Mouse (Mus musculus) spleen, postnatal 14 days (tissue): ENCODE results near the gene Ctla4.

Experiments used
- DNase-seq, 2 experiments: peaks; one replicate each; pipeline ENCODE4 v3.0.0; 2021 to 2022; ENCODE audit warnings: low spot score in 2 of 2

Gene Ctla4

DNA sequence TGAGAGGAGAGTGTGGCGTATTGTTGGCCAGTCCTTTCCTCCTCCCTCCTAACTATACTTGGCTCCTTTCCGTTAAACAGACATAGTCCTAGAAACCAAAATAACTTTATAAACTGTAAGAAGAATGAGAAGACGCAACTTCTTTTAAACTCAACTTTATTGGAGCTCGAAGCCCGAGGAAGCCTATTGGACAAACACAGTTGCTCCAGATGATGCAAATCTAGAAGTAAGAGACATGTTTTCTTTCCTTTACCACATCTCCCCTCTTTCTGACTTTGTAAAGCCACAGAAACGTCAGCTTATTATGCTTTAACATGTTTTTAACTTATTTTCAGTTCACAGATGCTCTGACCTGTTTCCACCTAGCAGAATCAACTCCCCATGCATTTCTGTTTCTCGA lies at the start of gene Ctla4:
Ctla4 (plus strand) TSS at position 20 of the 400 bp plus-strand sequence.
- no peak for DNase-seq

DNA sequence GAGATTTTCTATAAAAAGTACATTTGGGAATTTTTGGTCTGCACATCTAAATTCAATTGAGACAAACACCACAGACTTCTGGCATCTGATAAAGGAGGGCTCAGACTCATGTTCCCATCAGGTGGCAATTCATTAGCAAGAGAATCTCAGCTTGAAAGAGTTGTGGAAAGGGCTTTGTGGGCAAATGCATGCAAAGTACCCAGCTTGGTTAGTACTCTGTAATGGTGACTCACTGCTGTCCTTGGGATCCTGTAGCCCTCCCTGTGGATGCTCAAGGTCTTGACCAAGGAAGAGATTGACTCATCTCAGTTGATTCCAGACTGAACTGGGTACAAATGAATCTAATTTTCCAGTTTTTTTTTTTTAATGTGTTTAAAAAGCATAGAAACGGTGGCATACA lies 47.6 kb upstream of the Ctla4 start:
- no peak for DNase-seq

DNA sequence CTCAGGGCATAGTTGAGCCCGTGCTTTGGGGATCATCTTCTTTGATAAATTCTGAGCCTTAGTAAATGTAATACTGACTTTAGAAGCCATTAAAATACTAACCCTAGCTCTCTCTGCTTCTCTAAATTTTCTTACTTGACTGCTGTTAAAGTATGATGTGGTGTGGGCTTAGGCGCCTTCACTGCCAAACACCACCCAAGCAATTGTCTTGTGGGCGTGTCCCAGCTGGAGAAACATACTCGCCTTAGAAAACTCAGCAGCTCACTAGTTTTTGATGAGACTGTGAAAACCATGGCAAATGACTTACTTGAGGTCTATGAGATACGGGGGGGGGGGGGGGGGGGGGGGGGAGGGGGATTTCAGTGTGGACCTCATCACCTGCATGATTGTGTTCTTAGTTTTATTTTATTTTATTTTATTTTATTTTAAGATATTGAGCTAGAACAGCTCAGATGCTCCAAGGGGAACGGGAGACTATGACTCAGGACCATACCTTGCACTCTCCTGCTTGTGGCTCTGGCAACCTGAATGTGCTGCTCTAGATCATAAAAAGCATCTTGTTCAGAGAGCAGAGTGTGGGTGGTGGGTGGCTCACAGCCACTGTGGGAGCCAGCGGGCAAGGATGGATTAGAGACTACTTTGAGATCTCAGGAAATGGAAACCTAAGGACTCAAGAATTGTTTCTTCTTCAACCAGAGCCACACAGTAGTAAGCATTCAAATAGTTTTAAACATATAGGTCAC lies 41.3 kb upstream of the Ctla4 start:
- DNase-seq = no peak

DNA sequence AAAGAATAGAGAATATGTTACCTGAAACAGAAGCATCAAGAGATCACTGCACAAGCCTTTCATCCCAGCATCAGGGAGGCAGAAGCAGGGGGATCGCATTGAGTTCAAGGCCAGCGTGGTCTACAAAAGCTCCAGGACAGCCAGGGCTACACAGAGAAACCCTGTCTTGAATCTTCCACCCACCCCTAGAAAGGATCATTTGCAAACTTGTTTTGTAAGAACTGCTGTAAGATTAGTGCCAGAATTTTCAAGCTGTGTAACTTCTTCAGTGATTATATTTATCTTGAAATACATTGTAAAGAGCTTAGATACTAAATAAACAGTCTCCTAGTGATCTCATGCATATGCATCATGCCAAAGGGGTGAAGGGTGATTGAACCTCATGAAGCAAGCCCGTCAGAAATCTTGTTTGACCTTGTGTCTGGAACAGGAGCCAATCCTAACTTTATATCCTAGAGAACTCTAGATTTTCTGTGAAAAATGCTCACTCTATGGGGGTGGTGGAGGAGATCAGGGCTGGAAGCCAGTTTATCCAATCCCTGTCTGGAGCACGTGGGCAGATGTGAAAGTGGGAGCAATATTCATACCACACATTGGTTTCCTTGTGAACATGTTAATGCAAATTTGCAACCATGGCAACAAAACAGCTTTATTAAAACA lies 40.1 kb upstream of the Ctla4 start:
- no peak for DNase-seq

DNA sequence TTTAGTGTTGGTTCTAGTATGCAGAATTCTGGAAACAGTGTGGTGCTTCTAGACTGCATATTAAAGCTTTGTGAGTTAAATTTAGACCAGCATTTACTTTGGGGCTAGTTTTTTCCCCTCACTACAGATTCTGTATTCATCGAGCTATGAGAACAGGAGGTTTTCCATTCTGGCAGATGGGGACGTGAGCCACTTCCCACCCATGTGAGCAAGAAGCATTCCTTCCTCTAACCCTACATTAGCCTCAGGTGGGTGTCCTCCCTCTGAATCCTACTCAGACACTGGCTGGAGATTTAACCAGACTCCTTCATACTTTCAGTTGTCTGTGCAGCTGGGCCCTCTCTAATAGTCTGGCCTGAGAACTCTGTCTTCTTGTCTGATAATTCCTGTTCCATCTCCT lies 37.7 kb upstream of the Ctla4 start:
- DNase-seq = no peak

DNA sequence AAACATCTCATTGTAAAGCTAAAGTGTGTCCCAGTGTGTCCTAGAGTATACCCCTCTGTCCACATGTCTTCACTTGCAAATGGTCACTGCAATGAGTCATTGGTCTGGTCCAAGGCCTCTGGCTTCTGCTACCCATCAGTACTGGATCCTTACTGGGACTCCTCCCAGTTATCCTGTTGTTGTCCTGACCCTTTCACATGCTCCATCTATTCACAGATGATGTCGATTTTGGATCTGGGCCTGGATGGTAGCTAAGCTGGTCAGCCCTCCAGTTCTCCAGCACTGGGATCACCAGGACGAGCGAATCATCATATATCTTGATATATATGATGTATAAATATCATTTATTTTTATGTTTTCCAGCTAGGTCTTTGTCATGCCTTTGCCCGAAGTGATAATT lies 37.0 kb upstream of the Ctla4 start:
- no peak for DNase-seq

DNA sequence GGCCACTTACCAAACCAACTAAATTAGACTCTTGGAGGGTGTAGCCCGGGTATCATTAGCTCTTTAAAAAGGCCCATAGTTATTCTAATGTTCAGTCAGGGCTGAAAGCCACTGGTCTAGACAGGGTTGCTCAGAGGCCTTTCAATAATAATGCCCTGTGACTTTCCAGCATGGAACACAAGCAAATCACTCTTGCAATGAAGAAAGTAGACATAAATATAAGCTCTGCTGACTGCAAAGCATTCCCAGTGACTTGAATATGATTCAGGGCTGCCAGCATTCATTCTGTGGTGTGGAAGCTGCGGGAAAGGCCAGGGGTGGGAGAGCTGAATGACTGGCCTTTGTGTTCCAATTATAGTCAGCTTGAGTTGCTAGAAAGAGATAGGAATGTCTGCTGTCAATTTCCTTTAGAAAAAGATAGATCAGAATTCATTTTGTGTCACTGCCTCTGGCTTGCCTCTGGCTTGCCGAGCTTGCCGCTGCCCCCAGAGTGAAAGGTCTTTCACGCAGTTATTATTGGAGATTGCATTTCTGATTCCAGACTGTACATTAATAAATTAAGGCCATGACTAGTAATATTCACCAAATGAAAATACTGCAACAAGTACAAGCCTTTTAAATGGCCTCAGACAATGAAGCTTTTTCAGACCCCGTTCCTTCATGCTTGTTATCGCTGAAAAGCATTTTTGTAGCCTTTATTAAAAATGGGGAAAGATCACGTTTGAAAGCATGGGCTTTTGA lies 35.6 kb upstream of the Ctla4 start:
- no peak for DNase-seq

DNA sequence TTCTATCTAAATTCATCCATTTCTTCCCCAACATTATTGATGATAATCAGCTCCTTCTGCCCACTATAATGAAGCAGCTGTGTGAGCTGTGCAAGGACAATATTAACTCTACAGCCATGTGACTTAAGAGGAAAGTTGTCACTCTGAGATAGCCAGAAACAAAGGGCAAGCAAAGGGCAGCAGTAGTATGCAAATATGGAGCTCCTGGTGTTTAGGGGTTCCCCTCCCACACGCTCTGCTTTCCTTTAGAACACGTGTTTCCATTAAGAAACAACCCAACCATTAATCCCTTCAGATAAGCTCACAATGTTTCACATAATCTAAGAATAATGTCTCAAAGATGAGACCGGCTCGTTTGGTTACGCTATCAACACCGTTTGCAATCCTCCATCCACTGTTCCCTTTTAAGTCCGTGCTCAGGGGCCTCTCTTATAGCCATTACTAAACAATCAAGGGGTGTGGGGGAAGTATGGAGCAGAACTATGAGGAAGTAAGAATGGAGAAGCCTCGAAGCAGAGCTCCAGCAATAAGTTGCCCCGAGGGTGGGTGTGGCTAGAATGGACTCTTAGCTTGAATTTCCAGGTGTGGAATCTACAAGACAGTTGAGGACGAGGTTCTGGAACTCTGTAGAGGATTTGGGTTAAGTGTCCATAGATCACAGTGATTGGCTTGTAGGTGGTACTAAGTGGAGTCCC lies 34.6 kb upstream of the Ctla4 start:
- no peak for DNase-seq

DNA sequence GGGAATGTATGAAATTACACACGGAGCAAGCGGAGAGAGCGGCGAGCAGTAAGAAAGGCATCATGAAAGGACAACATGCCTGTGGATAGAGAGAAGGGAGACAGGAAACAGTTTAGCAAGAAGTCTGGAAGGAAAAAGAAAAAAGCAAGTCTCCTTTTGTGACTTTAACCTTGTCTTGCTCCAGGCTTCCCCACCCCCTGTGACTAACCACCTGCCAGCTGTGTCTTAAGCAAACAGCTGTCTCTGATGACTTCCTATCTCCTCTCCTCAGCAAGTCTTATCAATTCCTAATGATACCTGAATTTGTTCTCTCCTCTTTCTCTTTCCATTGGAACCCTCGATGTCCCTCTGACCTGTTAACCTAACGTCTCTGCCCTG lies 34.0 kb upstream of the Ctla4 start:
- no peak for DNase-seq

DNA sequence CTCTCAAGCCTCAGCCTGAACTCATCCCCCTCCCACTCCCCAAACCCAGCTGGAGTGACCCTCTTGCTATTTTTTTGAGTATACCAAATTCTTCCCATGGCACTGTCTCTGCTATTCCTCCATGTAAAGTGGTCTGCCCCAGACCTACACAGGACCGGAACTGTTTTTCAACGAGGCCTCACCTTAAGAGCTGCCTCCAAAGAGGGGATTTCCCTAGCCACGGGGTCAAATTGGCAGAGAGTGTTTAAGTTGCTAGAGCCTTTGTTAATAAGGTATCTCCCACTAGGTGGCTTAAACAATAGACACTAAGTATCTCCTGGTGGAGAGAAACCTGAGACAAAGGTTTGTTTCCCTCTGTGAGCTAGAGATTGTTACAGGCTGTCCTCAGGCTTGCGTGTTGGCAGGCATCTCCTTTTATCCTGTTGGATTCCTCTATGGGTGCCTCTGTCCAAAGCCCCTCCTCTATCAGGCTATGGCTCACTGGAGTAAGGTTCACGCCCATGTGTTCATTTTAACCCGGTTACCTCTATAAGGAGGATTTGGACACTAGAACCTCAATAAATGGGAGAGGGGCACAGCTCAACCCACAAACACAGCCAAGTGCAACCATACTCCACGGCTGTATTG lies 33.4 kb upstream of the Ctla4 start:
- DNase-seq = no peak

DNA sequence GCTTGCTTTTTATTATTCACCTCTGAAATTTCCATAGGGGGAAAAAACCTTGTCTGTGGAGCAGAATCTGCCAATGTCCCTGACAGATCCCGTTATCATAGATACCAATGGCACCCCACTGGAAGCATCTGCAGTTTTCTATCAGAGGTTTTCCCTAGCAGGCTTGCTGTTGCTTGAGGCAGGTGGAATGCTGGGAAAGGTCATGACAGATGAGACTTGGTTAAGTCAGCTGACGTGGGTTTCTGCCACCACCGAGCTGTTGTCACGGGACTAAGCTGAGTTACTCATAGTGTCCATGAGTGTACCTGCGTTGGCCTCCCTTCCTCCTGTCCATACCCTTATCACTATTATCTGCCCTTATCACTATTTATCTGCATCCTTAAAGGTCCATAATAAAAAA lies 32.8 kb upstream of the Ctla4 start:
- DNase-seq = no peak

DNA sequence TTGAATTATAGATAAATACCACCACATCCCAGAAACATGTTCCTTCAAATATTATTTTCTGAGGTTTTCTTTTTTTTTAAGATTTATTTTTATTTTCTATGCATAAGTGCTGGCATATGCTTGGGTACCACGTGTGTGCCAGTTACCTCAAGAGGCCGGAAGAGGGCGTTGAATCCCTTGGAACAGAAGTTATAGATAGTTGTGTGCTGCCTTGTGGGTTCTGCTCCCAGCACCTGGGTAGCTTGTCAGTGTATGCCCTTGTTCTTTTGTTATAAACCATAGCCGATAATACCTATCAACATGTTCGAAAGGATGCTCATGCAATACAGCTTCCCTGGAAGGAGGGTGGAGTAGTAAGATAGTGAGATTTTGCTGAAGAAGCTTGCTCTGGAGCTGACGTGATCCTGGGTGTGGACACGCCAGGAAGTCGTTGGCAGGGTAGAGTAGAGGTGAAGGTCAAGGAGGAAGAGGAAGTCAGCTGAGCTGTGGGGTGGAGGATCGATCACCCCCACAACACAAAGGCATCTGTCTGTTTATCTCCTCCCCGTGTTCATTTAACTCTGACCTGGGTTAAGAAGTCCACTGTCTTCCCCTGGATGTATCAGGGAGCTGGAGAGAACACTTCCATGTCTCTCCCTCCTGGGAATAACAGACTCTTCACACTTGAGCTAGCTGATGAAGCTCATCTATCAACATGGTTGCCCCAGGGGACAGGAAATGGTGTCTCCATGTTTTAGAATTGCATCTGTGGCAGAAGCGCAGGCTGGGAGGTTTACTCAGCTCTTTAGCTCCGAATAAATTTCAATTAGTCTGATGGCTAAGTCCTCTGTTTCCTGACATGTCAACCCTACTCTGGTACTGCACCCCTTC lies 29.2 kb upstream of the Ctla4 start:
- DNase-seq = no peak

DNA sequence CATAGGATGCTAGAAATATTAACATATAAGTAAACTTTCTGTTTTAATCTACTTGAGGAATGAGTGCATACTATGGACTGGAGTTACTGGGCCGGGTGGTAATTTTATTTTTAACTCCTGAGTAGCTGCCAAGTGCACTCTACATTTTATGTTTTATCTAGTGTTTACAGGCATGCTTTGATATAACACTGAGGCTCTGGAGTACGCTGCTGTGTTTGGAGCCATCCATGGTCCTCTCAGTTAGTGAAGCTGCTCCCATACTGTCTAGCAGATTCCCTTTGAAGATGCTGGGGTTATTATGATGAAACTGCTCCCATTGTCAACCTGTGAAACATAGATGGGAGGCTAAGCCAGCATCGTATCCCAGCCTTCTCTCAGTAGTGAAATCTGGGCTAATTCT lies 27.6 kb upstream of the Ctla4 start:
- no peak for DNase-seq

DNA sequence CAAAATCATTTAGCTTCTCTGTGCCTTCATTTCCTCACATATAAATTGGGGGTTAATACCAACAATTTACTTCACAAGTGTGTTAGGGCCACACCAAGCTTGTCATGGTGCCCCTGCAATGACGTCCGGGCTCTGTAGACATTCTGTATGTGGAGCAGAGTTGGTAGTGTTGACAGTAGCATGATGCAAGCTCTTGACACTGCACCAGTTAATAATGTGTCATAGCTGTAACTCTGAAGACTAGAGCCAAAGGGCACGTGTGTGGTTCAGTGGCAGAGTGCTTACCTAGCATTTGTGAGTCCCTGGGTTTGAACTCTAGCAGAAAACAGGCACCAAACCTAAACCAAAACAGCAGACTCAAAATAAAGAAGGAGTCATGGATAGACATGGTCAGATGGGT lies 27.0 kb upstream of the Ctla4 start:
- DNase-seq = no peak

DNA sequence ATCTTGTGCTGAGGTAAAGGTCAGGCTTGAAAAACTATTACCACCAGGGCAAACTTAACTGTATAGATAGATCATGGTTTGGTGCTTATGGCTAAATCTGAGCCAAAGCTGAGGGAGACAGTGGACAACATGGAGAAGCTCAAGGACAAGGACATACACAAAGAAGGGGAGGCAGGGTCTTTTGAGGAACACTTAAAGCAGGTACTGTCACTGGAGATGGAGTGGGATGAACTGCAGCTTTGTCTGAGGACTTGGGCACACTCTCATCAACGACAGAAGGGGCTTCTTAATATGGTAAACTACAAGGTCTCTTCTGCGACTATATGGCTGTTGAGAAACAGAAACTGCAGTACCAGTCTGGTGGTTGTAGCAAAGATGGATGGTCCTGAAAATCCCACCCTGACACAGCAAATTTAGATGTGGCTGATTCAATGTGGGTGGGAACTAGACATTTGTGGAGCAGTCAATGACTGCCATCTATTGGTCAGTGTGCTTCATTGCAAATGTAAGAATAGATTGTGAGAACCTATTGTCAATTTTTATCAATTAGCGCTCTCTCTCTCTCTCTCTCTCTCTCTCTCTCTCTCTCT lies 26.3 kb upstream of the Ctla4 start:
- DNase-seq = no peak

DNA sequence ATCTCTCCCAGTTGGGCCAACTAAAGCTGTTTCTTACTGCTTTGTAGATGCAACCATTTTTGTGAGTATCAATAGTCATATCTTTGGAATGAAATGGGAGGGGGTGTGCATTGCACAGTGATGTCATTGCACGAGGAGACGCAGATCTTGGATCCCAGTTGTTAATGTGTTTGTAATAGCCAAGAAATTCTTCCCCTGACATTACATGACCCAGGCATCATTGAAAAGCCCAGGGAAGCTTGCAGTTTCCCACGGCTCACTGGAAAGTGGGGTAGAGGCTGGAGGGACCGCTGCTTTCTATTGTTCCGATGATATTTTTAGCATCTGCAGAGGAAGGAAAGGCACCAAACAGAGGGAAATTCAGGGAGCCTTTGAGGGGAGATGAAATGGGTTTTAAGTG lies 25.8 kb upstream of the Ctla4 start:
- DNase-seq = no peak

DNA sequence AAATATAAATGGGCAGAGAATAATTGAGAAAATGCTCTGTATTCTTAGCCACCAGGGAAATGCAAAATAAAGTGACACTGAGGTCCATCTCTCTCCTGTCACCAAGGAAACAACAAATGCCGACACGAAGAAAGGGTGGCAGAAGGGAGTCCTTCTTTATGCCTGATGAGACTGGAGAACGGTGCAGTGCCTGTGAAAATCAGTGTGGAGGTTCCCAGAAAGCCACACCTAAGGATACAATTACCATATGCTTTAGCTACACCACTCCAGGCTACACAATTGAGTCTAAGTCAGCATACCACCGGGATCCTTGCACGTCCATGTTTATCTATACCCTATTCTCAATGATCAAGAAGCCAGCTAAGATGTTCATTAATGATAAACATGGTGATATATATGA lies 25.4 kb upstream of the Ctla4 start:
- DNase-seq = no peak

DNA sequence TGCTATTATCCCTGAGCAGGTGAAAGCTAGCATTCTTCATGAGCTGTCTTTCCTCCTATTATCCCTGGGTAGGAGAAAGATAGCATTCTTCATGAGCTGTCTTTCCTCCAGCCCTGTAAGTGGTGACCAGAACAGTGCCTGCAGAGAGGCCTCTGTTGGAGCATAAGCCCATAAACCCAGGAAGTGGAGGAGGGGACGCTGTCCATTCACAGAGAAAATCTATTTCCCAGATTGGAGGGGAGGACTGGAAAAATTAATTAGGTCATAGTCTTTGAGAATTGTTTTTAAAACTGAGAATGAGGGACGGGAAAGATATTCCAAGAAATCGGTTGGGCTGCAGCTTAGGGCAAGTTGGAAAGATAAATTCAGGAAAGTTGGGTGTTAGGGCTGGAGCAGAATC lies 24.3 kb upstream of the Ctla4 start:
- DNase-seq = no peak

DNA sequence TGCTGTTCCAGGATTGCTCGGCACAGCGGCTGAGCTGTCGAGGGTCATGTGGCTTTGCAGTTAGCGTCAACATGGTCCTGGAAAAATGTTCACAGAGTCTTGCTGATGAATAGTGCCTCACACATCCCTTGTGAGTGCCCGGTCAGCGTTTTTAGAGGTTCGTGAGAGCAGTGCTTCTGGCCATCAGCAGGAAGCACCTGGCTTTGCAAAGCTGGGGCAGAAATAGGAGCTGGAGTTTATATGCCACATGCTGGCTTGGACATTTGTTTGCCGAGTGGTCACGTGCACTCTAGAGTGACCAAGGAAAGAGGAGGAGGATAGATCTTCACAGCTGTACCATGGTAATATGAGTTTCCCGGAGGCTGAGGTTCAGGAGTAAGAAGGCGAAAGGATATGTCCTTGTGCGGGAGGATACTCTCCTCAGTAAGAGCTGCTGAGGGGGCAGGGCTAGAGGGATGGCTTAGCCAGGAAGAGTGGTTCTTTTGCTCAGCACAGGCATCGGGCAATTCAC lies 23.8 kb upstream of the Ctla4 start:
- DNase-seq = no peak

DNA sequence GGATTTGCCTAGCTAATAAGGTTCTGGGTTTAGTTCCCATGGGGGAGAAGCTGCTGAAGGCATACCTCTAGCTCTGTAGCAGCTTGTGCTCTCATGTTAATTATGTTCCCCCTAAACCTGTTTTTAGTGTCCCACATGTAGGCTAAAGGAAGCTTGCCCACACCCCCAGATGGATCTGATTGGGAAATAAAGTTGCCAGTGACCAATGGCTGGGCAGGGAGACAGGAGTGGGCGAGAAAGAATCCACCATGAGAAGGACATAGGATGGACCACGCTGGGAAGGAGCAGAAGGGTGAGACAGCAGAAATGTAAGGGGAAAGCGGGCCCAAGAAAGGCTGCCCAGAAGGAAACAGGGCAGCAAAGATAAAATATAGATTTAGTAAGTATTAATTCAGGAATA lies 23.1 kb upstream of the Ctla4 start:
- no peak for DNase-seq
